Mouse (Mus musculus) left cerebral cortex, adult 11 months (tissue): ENCODE data around the gene Sec14l1.
A peak's percentile ranks its signal among the peaks of the same experiment; 100 is the strongest.

Source experiments
- DNase-seq: peaks from one replicate; pipeline ENCODE4 v3.0.0; 2022; ENCODE audit warnings: low spot score

Sec14l1 gene

DNA sequence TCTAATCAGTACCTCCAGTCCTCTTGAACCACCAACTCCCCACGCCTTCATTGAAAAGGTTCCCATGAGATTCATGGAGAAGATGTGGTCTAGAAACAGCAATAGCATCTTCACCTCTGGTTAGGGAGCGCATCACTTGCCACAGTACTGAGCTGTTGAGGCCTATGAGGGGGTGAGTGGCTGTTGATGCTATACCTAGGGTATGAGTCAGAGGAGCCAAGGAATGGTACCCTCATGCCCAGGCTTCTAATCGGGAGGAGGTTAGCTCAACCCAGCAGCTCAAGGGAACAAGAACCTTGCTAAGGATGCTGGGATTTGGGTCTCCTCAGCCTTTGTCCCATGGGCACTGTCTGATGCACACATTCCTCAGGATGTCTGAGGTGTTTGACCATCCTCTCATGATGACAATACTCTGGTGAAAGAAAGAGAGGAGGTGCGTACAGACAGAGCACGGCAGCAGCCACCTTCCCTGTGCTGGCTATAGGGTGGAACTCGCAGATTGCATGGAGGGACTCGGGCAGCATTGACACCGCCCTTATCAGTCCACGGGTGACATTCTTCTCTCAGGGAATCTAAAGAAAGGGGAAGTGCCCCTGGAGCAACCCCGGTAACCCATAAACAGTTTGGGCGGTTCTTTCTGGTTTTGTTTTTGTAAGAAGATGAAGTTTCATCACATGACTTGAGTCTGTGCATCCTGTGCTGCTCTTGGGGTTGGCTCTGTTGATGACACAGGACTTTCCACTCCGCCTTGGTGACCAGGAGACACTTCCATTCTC lies 5.6 kb upstream of the Sec14l1 start:
- DNase-seq: no peak

DNA sequence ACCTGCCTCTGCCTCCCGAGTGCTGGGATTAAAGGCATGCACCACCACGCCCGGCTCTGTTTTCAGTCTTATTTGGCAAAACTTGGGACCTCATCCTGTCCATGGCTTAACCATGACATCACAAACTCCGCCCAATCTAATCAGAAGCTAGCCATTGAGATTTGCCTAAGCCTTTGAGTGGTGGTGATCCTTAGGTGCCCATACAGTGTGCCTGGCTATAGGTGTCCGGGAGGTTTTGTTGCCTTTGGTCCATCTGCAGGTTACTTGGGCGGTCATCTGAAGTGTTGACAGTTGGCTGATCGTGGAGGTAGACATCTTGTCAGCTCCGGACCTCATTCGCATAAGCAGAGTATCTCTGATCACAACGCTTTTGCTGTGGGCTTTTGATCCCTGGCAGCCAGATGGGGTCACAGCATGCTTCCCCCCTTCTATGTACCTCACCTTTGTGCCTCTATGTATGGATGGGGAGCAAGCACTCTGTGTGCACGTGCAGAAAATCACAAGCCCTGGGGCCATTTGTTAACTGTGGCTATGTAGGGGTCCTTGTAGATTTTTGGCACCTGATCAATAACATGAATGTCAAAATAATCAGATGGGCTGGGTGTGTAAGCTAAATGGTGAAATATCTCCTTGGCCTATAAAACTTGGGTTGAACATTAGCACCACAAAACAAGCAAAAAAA lies 2.9 kb upstream of the Sec14l1 start:
- DNase-seq: no peak

DNA sequence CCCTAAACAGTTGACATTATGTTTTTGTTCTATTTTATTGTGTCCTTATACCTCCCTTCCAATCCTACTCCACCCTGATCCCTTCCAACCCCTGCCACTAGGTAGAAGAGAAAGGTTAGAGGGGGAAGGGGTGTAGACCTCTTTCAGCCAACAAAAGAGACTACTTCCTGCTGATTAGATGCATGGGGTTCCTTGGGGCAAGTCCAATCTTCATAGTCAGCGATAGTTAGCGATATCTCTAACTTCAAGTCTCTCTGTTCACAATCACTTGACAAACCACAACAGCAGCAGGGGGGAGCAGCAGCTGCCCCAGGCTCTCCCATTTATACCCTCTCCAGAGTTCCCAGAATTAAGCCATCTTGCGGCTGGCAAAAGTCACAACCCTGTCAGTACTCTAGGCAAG lies 2.3 kb upstream of the Sec14l1 start:
- DNase-seq: no peak

- no peak for DNase-seq
These were observed 1.6 kb upstream of the Sec14l1 start for GRCm38 (mm10) chr11:117113377-117113776.

- DNase-seq: no peak
These were observed 757 bp upstream of the Sec14l1 start for GRCm38 (mm10) chr11:117114231-117114591.

DNA sequence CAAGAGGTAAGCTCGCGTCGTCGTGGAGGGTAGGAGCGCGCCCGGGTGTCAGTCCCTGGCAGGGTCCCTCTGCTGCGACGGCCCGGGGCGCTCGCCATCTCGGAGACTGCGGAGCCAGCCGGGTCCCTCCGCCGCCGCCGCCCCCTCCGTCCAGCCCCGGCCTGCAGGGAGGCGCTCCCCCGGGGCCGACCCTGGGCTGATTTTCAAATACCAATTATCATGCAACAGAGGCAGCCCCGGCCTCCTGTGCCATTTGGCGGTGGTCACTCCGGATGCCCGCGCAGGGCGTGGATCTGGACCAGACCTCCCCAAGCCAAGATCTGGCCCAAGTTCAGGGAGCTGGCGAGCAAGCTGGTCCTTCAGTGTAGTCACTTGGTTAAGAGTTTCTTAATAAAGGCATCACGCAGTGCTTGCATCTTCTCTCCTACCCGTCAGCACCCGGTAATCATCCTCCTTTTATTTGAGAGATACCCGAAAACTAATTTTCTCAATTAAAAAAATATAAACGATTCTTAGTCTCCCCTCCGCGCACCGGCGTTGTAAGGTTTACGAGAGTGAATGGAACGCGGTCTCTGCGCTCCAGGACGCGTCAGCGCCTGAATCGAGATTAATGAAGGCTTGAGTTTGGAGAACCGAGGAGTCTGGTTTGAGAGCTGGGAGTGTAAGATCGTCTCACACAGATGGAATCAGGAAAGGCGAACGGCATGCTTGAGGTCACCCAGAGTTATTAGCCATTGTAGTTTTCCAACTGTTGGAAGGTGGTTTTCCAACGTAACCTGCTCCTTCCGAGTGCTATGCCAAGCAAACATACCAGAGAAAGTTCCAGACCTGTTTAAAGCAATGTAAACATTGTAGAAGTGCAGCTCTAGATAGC lies 615 bp downstream of the Sec14l1 start:
- no peak for DNase-seq

GRCm38 (mm10) chr11:117116350-117117303 lies 1.7 kb downstream of the Sec14l1 start:
- no peak for DNase-seq

- no peak for DNase-seq
These were observed 2.4 kb downstream of the Sec14l1 start for GRCm38 (mm10) chr11:117117321-117117720.

DNA sequence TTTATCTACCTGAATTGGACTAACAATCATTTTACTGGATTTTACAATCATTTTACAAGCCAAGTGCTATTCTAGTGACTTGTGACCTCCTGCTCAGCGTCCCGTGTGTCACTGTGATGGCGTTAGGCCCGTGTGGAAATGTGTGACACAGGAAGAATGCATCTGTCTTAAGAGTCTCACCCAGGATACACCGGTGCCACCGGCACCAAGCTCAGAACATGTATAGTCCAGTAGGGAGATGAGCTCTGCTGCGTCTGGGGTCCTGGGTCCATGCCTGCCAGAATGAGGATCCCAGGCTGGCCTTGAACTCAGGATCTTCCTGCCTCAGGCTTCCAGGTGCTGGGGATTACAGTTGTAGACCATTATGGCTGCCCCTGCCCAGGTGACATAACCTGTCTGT lies 2.8 kb downstream of the Sec14l1 start:
- no peak for DNase-seq

DNA sequence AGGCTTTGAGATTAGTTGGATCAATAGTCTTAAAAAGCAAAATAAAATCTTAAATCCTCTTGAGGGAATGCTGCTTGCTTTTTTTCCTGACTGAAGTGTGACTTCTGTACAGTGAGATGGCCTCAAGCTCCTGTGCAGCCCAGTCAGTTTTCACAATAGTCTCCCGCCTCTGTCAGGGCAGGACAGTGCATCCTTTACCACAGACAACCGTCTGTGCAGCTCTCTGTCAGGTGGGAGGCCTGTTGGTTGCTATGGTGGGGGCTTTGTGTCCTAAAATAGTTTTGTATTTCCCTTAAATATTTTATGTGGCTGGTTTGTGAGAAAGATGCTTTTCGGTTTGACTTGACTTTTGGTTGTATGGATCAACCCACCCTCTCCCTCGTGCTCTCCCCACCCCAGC lies 3.3 kb downstream of the Sec14l1 start:
- DNase-seq: no peak

DNA sequence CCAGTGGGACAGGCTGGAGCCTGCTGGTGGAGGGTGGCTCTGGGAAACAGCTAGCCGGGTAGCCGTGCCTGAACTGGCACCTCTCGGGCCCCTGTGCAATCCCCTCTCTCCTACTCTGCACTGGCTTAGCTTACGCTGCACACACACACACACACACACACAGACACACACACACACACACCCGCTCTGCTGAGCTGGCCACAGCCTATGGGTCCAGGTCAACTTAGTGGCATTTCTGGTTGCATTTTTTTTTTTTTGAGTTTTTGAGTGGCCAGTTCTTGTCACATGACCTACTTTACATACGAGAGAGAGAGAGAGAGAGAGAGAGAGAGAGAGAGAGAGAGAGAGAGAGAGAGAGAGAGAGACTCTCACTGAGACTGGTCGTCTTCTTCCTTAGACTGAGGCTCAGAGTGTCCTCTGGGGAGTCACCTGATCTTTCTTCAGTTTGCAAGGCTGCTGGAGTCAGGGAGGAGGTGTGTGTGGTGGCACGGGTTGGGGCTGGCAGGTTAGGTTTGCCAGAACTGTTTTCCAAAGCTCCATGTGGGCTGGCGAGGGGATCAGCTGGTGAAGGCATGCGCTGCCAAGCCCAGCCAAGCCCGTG lies 3.9 kb downstream of the Sec14l1 start:
- DNase-seq: no peak

- DNase-seq: no peak
These were observed 4.8 kb downstream of the Sec14l1 start for GRCm38 (mm10) chr11:117119723-117120122.

DNA sequence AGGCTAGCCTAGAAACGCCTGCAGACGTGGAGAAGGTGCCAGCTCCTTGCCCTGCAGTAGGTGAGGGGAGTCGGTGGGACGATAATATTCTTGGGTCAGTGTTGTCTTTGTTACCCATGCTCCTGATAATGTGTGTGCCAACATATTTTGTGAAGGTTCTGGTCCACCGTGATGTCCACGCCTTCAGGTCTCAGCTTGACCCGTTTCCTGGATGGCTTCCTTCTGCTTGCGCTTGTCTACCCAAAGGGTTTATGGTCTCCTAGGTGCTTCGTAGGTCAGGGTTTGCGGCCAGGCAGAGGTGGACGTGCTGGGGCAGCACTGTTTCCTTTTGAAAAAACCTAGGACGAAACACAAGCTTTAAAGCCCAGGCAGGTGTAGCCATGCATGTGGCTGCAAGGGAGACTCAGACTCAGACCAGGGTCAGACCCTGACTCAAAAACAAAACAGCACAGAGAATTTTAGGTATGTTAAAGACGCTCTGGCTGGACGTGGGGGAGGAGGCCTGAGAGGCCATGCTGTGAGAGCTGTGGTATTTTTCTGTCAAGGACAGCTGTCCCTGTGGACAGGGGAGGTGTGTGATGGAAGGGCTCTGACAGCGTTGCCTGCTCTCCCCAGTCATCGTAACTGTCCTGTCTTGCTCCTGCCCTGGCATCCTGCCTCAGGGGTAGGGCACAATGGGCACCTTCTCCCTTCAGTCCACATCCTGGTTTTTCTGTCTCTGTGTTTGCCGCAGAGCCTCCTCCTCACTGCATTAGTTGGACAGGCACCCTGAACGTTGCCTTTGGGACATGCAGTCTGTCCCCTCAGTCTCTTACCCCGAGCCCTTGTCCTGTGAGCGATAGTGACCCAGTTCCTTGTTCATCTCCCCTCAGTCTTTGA lies 5.6 kb downstream of the Sec14l1 start:
- DNase-seq: no peak

DNA sequence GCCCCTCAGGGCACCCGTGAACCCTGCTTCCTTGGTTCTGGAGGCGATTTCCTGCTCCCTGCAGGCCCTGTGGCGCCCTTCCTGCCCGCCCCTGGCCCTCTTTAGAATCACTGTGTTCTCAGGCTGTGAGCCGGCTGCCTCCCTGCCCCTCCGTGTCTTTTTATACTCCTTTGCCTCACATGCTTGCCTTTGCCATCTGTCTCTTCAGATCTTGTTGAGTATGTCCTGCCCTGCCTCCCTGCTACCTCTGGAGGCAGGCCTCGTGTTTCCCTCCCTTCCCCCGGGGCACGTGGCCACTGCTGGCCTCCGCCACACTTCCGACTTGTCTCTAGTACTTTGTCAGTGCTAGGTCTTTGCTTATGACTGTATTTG lies 6.2 kb downstream of the Sec14l1 start:
- peak; percentile 75 for DNase-seq

DNA sequence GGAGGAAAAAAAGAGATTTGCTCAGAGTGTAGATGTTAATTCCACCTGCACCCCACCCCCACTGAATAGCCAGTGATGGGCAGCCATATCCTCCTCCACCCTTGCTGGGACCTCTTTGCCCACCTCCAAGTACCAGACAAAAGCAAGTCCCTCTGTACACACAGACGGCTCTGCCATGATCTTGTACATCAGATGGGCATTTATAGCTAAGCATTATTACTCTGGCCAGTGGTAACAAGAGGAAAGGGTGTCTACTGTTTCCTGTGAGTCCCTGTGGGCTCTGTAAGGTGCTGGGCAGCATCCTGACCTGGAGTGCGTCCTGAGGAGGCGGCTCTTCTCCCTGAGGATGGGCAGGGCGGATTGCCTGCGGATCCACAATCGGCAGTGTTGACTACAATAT lies 7.0 kb downstream of the Sec14l1 start:
- DNase-seq: no peak

DNA sequence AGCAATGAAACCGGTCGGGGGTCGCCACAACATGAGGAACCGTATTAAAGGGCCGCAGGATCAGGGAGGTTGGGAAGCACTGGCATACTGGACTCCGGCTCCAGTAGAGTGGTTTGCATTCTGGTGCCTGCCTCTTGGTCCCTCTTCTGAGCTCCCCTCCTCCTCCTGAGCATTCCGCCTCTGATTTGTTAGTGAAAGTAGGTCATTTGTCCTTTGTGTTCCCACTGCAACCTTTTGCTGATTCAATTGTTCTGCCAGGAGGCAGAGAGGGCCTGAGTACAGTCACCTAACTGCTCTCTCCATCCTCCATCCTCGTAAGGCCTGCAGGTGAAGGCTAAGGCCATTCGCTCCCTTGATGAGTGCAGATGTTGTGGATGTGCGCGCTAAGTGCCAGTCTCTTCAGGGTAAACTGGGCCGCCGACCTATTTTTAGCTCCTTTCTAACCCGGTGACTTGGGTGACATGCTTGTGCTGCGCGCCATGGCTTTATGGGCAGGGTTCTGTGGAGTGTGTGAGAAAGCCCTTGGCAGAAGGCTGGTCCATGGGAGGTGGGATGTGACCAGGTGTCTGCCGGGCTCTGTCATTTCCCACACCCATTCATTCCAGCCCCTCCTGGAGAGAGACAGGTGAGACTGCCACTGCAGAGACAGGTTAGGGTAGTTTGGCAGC lies 8.6 kb downstream of the Sec14l1 start:
- DNase-seq: no peak

DNA sequence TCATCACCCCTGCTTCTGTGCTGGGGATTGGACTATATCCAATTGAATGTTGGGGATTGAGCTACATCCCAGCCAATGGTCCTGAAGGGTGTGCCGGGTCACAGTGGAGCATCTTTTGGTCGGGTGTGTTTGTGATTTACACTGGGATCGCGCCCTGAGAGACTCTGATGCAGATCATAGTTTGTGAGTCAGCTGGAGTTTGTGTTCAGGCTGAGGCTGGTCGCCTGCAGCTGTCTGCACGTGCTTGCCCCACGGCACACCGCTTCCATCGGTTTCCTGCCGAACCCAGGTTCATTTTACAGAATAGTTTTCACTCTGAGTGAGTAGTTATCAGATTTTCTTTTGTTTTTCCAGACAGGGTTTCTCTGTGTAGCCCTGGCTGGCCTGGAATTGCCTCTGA lies 9.6 kb downstream of the Sec14l1 start:
- no peak for DNase-seq

DNA sequence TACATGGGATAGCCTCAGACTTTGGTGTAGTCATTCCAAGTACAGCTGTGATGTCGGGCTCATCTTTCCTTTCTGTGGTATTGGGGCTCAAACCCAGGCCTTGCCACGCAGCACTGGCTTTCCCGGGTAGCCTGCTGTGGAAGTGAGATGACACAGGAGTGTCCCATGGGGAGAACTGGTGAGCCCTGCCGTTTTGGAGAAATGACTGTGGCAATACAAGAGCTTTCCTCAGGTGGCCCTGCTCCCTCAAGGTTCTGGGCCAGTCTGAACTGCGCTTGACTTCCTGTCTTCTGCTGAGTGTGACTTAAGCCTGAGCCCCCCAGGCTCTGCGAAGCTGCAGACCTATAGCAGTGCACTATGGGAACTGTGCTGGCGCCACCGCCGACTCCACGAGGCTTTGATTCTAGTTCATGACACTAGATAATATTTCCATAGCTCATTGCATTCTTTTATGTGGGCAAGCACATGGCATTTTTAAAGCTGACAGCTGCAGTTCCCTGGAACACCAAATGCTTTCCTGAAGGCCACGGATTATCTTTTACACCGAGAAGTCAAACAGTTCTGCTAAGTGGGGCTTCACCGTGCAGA lies 12.4 kb downstream of the Sec14l1 start:
- no peak for DNase-seq

- no peak for DNase-seq
These were observed 13.1 kb downstream of the Sec14l1 start for GRCm38 (mm10) chr11:117127931-117128548.
